Mouse (Mus musculus): Measurements from ENCODE around the gene Gm6685.

DNA sequence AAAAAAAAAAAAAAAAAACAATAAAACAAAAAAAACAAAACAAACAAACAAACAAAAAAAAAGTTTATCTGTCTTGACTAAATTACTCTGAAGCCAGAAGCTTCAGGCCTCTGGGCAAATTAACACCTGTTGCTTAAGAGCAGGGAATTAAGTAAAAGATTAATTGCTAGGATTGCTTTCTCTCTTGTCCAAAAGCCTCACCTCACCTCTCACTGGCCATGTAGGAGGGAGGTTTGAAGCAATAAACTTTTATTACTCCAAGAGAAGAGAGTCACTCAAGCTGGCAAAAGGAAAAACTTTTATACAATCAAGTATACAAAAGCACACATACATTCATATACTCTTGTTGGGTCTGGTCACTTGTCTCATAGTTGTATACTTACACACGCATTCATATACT is 31.9 kb downstream of the Gm6685 start:
- TF ChIP-seq GATA1 (IDR thresholded peaks at IDR 0.05; ENCODE audit: borderline replicate concordance, low read length) (no peak), FLI1 (IDR thresholded peaks at IDR 0.05; ENCODE audit: low read length) (no peak)

Measured in megakaryocyte, embryonic 14.5 days (primary cell).